In genomic region chr7:58658790-58659405, GRCm38 (mm10) we compare ENCODE assay signal across 8 mouse cellular contexts. TPM values are rescaled to one million over a fixed set of nuclear protein-coding genes. Genes with fewer than 3 reads are reported as not detected.
A peak's percentile ranks its signal among the peaks of the same experiment; 100 is the strongest.
DNase-seq lines count a peak whose midpoint lies in the region; ATAC-seq and TF ChIP-seq lines count a peak whose summit lies in the region.

No protein-coding gene starts in this region.

- H3K27ac ChIP-seq in layer of hippocampus, adult 2 months: peak overlapping the region; percentile 71; the same call in 1 of the 2 replicates
- peak overlapping the region; percentile 72; the same call in 1 of the 2 replicates for H3K27ac ChIP-seq in embryonic facial prominence, embryonic 14.5 days (replicated peaks; ENCODE audit: low read depth, low read length)
- H3K27ac ChIP-seq in intestine, embryonic 16.5 days (ENCODE audit: low read length): peak overlapping the region; percentile 58
- no peak overlapping the region for H3K27ac ChIP-seq in neural tube, embryonic 12.5 days

- no peaks in the 10 kb centered on the region for H3K9me3 ChIP-seq in embryonic facial prominence, embryonic 14.5 days (ENCODE audit: control insufficient read depth, low read length)
- H3K9me3 ChIP-seq in intestine, embryonic 16.5 days (ENCODE audit: control insufficient read depth, low read length): no peaks in the 10 kb centered on the region
- no peaks in the 10 kb centered on the region for H3K9me3 ChIP-seq in neural tube, embryonic 12.5 days

- H3K27me3 ChIP-seq in embryonic facial prominence, embryonic 14.5 days (replicated peaks; ENCODE audit: control insufficient read depth, insufficient read depth, low read length): peaks cover 6% of the 10 kb centered on the region; the same call in 1 of the 2 replicates
- H3K27me3 ChIP-seq in intestine, embryonic 16.5 days (replicated peaks; ENCODE audit: control insufficient read depth, insufficient read depth, low read length): peaks cover 3% of the 10 kb centered on the region; the same call in 1 of the 2 replicates
- H3K27me3 ChIP-seq in neural tube, embryonic 12.5 days (replicated peaks): 0 out of 2 replicates have a peak, but pooled peaks cover 3% of the 10 kb centered on the region

- H3K9ac ChIP-seq in embryonic facial prominence, embryonic 14.5 days (ENCODE audit: low read depth, low read length): peak overlapping the region; percentile 76
- H3K9ac ChIP-seq in intestine, embryonic 16.5 days (ENCODE audit: low read depth, low read length): peak overlapping the region; percentile 79
- H3K9ac ChIP-seq in neural tube, embryonic 12.5 days: peak overlapping the region; percentile 71; the same call in 1 of the 2 replicates

- H3K36me3 ChIP-seq in embryonic facial prominence, embryonic 14.5 days (ENCODE audit: control insufficient read depth, insufficient read depth, low read length): no peaks in the 10 kb centered on the region
- H3K36me3 ChIP-seq in intestine, embryonic 16.5 days (ENCODE audit: control insufficient read depth, insufficient read depth, low read length): no peaks in the 10 kb centered on the region
- no peaks in the 10 kb centered on the region for H3K36me3 ChIP-seq in neural tube, embryonic 12.5 days

- no peak for DNase-seq in layer of hippocampus, adult 2 months (ENCODE audit: low spot score in 2 of 2)
- no peak for DNase-seq in layer of hippocampus, adult 11-12 months (ENCODE audit: low spot score)
- DNase-seq in embryonic facial prominence, embryonic 14.5 days (ENCODE audit: low spot score): no peak
- DNase-seq in layer of hippocampus, postnatal 25 days (ENCODE audit: extremely low spot score in 1 of 2, low spot score in 1 of 2): no peak
- no peak for DNase-seq in gastrocnemius, adult 18-20 months (ENCODE audit: low spot score)
- no peak for DNase-seq in layer of hippocampus, postnatal 14 days (ENCODE audit: low spot score in 2 of 2)

- ATAC-seq in embryonic facial prominence, embryonic 14.5 days (ENCODE audit: low read depth): no peak
- ATAC-seq in intestine, embryonic 16.5 days: no peak
- ATAC-seq in neural tube, embryonic 12.5 days (ENCODE audit: low FRiP score, low read depth): no peak

- TF ChIP-seq CTCF in layer of hippocampus, adult 2 months (conservative IDR thresholded peaks at IDR 0.05): no peak

- 24% methylated on average over 14 of the region's 14 CpGs for WGBS in embryonic facial prominence, embryonic 14.5 days
- WGBS in intestine, embryonic 16.5 days: 29% methylated on average over 14 of the region's 14 CpGs
- WGBS in neural tube, embryonic 12.5 days: 27% methylated on average over 14 of the region's 14 CpGs

- H3K4me3 ChIP-seq in layer of hippocampus, adult 2 months: peak overlapping the region; percentile 72
- H3K4me3 ChIP-seq in embryonic facial prominence, embryonic 14.5 days (ENCODE audit: low read depth, low read length): peak overlapping the region; percentile 67
- H3K4me3 ChIP-seq in intestine, embryonic 16.5 days (ENCODE audit: low read length): peak overlapping the region; percentile 71
- H3K4me3 ChIP-seq in neural tube, embryonic 12.5 days: peak overlapping the region; percentile 68

- no peaks in the 10 kb centered on the region; the same call in 1 of the 2 replicates for H3K4me1 ChIP-seq in embryonic facial prominence, embryonic 14.5 days (ENCODE audit: control insufficient read depth, insufficient read depth, low read length)
- no peaks in the 10 kb centered on the region; the same call in 1 of the 2 replicates for H3K4me1 ChIP-seq in intestine, embryonic 16.5 days (ENCODE audit: control insufficient read depth, insufficient read depth, low read length)
- peaks cover 5% of the 10 kb centered on the region; the same call in 1 of the 2 replicates for H3K4me1 ChIP-seq in neural tube, embryonic 12.5 days

- H3K4me2 ChIP-seq in embryonic facial prominence, embryonic 14.5 days (ENCODE audit: low read depth, low read length): peak overlapping the region; percentile 93
- peak overlapping the region; percentile 94 for H3K4me2 ChIP-seq in intestine, embryonic 16.5 days (ENCODE audit: low read depth, low read length)
- H3K4me2 ChIP-seq in neural tube, embryonic 12.5 days (replicated peaks): peak overlapping the region; percentile 84

RNA-seq across cellular contexts. Expression of gene Atp10a, which starts 2.9 kb away (rescaled TPM):
- total RNA-seq in layer of hippocampus, adult 2 months (2021): 1 to 10 TPM; 7.5 to 8.4 TPM
- 3.2 and 5.0 TPM in 2 replicates for polyA plus RNA-seq in embryonic facial prominence, embryonic 14.5 days (2014; fragmentation: Nextera tagmentation; extraction: Ambion mirVana)
- 1.8 and 2.2 TPM in 2 replicates for polyA plus RNA-seq in intestine, embryonic 16.5 days (2015; fragmentation: Nextera tagmentation; extraction: Ambion mirVana)
- 1.9 and 2.4 TPM in 2 replicates for polyA plus RNA-seq in neural tube, embryonic 12.5 days (2016; fragmentation: Nextera tagmentation; extraction: Ambion mirVana)
- 1 to 10 TPM; 5.0 to 7.5 TPM for total RNA-seq in layer of hippocampus, postnatal 25 days (2021)
- 1 to 10 TPM in 1 of 2 experiments, under 1 TPM in 1; 0.94 to 1.5 TPM for total RNA-seq in gastrocnemius, adult 18-20 months (2021)
- 1 to 10 TPM; 6.1 to 7.1 TPM for total RNA-seq in layer of hippocampus, postnatal 14 days (2021)
